Mouse (Mus musculus): ENCODE measurements around the gene Zc3h10.
A peak's percentile ranks its signal among the peaks of the same experiment; 100 is the strongest.

DNA sequence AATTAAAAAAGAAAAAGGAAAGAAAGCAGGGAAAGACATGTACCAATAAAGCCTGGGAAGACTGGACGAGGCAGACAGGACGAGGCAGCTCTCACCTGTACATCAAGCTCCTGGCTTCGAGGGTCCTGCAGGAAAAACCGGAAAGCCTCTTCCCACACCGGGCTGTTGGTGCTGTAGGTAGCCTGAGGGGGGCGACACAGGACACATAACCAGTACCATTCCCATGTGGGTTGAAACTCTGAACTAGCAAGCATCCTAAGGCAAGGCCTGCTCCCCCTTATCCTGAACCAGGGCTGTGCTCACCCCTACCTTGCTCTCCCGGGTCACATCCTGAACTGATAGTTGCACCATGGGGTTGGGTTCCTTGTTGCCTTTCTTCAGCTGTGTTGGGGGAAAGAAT, 28.7 kb downstream of the Zc3h10 start:
- TF ChIP-seq EP300 (IDR thresholded peaks at IDR 0.05; ENCODE audit: low read depth) (no peak), CTCF (IDR thresholded peaks at IDR 0.05; ENCODE audit: low read depth) (peak; percentile 76)
